Mouse (Mus musculus) CD4-positive helper T cell, adult 2 months (primary cell): ENCODE data around the gene Slc39a8.

Experiments used
- DNase-seq: peaks from one replicate; pipeline ENCODE4 v3.0.0-alpha.2; 2012; ENCODE audit warnings: low read depth, missing footprints, low spot score

Slc39a8 gene

GRCm38 (mm10) chr3:135825016-135825753 is at the start of gene Slc39a8:
Slc39a8 (plus strand) TSS chr3:135825279.
- DNase-seq, result peak; percentile 88

DNA sequence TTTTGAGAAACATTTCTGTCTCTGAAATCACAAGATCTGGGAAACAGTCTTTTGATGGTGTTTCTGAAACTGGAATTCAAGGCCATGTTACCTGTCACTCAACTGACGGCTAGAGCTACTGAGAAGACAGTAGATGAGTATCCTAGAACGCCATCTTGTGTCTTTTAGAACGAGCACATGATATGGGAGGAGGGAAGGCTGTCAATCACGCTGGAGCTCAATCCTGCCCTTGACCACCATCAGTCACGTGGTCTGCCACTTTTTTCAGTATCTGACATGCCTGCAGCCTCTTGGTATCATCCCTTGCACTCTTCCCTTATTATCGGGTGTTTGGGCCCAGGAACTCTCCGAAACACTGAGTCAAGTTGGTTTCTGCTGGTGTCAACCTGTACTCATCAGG is 40.0 kb upstream of the Slc39a8 start:
- no peak for DNase-seq

DNA sequence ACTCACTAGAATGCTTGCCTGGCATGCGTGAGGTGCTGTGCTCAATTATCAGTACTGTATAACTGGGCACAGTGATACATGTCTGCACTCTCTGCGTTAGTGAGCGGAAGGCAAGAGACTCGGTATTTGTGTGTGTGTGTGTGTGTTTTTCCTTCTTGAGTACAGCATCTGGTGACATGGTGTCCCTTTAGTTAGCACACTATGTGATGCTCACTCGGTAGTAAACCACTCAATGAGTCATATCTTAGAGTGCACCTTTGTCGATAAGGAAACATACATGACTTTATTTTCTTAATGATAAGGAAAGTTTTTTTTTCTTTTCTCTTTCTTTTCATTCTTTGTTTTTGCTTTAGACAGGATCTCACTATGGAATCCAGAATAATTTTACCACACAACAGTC is 29.0 kb upstream of the Slc39a8 start:
- DNase-seq, result no peak

DNA sequence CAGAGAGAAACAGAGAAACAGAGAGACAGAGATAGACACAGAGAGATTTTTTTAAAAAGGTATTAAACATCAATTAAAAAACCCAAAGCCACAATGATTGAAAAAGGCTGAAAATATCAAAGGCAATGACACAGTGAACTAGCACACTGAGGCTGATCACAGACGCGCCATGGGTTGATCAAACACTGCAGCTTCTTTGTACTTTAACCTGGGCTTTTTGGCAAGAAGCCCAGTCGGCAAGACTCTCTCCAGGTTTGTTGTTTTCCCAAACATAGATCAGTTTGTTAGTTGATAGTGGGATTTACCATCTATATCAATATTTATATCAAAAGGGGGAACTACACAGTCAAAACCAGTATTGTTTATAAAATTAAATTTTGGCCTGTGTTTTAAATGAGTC is 26.8 kb upstream of the Slc39a8 start:
- DNase-seq, result no peak

DNA sequence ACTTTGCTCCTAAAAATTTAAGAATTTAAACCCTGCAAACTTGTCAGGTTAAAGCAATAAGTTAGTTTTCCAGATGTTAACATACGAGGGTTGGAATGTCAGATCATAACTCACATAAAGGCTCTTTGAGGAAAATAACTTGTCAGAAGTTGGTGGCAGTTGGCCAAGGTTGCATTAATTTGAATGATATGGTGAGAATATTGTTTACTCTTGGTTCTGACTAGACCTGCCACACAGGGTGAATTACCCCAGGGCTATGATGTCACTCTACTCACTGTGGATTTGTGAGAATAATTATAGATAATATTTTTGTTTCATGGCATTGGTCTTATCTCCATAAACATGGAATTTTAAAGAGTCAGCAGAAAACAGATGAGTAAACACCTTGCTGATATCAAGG is 26.4 kb upstream of the Slc39a8 start:
- no peak for DNase-seq

- DNase-seq, result no peak
Observed at GRCm38 (mm10) chr3:135814665-135815064, 10.4 kb upstream of the Slc39a8 start.

DNA sequence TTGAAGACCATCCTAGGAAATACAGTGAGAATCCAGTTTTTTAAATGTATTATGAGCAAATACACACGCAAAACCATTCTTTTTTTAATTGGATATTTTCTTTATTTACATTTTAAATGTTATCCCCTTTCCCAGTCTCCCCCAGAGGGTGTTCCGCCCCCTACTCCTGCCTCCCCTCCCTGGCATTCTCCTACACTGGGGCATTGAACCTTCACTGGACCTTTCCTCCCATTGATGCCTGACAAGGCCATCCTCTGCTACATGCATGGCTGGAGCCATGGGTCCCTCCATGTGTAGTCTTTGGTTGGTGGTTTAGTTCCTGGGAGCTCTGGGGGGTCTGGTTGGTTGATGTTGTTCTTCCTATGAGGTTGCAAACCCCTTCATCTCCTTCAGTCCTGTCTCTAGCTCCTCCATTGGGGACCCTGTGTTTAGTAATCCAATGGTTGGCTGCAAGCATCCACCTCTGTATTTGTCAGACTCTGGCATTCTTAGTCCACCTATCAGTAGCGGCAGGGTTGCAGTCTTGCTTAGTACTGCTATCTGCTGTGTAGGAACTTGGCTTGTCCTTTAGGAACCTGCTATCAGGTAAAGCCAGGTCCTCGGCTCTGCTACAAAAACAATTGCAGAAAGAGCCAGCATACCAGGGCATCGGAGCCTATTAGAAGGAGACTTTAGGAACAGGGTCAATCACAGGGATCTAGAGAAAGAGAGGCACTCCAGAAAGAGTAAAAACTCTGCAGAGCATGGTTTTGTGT is 8.9 kb upstream of the Slc39a8 start:
- no peak for DNase-seq

GRCm38 (mm10) chr3:135817124-135817523 is 8.0 kb upstream of the Slc39a8 start:
- no peak for DNase-seq

DNA sequence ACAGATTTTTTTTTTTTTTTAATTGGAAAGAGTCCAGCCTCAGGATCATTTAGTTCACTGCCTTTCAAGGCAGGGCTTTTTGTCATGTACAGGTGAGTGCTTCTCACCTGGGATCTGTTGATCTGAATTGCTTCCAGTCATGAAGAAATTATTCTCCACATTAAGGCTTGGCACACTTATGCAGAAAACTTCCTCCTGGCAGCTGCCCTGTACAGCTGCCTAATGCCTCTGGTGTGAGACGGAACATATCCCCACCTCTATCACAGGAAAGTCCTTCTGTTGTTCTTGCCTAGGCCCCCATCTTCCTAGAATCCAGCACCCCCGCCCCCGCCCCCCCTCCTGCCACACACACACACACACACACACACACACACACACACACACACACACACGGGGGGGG is 643 bp upstream of the Slc39a8 start:
- DNase-seq, result peak; percentile 3

DNA sequence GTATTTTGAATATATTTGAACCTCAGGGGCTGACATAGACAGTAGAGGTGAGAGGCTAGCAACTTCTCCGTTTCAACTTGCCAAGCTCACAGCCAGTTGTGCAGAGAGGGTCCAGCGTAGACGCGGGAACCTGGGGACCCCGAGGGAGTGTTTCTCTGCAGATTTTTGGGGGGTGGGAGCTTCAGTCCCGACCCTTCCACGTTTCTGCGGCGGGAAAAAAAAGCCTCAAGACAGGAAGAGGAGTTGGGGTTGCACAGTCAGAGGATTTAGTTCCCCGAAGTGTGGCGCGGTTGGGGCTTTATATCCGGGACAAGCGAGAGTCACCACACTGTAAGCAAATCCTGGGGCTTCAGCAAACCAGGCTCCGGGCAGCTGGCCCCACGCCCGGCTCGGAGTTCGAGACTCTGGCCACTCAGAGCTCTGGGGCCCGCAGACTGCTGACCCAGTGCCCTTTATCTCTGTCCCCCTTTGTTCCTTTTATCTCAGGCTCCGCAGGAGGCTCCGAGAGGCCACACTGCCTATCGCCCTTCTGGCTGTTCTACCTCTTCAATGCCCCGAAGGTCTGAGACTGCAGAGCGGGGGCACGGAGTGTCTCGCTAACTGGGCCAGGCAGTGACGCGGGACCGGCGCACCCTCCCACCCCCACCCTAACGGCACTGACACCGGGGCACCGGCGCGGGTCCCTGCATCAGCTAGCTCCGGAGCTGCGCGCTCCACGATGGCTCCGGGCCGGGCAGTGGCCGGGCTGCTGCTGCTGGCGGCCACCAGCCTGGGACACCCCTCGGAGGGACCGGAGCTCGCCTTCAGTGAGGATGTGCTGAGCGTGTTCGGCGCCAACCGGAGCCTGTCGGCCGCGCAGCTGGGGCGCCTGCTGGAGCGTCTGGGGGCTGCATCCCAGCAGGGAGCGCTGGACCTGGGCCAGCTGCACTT is 940 bp downstream of the Slc39a8 start:
- peak; percentile 71 for DNase-seq

DNA sequence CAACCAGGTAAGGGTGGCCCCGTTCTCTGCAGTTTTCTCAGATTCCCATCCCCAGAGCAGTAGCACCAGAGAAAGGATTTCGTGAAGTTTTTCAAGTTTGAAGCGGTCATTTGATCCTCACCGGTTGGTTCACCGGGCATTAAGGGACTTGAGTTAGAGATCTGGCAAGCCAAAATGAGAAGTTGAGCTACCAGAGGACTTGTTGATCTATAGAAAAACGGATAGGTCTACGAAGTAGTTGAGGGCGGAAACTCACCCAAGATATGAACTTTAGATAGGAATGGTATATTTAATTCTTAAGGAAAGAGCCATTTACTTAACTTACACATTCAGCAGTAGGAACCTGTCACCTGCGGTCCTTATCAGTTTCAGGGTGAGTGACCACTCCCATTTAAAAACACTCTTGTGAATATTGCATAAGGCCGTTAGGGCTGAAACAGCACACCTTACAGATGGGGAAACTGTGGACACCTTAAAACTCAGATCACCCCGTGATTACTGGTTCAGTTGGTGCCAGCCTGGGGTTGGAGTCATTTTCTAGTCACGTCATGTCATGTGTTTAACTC is 1.7 kb downstream of the Slc39a8 start:
- DNase-seq, result no peak

DNA sequence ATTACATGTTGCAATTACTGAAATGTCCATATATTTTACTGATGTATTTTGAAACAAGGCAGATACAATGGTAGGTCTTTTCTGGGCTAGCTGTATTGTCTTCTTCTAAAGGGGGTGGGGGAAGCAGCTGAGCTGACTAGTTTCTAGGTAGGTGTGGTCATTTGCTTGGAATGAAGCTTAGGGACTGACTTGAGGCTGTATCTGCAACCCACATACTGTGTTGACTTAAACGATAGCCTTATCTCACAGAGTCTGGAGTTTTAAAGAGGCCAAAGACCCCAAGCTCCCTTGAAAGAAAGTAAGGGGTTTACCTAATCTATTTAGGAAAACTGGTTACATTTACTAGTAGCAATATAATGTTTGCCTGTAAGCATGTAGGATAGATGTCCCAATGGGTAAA is 2.9 kb downstream of the Slc39a8 start:
- no peak for DNase-seq

DNA sequence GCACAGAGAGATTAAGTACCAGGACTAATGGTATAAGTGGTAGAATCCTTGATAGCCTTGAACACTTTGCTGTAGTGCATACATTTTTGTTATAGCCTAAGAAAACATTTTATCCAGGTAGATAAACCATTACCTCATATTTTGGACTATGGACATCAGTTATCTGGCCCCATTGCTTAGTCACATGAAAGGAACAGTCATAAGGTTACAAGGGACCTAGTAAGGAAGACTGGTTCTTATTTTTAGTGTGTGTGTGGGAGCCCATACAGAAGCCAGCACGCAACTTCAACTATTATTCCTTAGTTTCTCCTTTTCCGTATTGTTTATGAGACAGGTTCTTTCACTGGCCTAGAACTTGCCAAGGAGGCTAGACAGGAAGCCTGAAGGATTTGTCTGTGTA is 7.4 kb downstream of the Slc39a8 start:
- no peak for DNase-seq

DNA sequence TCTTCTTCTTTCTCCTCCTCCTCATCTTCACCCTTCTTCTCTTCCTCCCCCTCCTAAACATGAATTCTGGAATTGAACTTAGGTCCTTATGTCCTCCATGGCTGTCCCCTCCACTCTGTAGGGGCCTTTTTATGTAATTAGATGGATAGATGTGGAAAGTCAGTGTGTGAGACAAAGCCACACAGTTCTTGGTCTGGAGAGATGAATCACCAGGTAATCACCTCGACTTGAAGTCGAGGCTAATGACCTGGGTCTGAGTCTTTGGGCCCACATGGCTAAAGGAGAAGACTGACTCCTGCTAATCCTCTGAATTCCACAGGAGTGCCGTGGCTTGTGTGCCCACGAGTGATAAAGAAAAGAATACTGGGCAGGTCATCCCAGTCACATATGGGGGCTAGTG is 7.8 kb downstream of the Slc39a8 start:
- no peak for DNase-seq

DNA sequence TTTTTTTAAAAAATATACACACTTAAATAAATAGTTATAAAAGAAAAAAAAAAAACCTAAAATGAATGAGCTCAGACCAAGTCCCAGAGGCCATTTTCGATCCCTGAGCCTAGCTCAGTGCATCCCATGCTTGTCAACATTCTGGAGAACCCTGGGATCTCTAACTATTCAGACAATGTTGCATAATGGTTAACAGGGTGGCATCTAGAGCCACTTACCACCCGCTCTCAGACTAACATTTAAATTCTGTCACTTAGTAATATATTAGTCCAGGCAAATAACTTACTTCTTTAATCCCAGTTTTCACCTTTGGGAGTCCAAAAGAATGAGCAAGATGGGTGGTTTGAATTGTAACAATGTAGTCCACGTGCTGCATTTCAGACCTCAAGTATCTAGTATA is 9.9 kb downstream of the Slc39a8 start:
- no peak for DNase-seq

GRCm38 (mm10) chr3:135839535-135839934 is 14.5 kb downstream of the Slc39a8 start:
- no peak for DNase-seq

DNA sequence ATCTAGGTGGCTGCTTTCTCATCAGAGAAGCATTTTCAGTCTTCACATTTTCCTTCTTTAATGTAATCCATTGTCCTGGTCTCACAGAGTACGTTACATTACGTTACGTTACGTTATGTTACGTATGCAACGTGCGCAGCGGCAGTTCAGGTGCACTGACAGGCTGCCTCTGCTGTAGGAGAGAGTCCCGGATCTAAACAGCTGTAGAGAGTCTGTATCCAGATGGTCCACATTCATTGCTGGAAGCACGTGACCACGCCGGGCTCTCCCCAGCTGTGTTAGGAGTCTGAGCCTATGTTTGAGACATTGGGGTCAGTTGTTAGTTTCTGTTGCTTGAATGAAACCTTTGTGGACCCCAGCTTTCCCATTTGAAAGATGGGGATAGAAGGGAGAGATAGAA is 15.1 kb downstream of the Slc39a8 start:
- no peak for DNase-seq

DNA sequence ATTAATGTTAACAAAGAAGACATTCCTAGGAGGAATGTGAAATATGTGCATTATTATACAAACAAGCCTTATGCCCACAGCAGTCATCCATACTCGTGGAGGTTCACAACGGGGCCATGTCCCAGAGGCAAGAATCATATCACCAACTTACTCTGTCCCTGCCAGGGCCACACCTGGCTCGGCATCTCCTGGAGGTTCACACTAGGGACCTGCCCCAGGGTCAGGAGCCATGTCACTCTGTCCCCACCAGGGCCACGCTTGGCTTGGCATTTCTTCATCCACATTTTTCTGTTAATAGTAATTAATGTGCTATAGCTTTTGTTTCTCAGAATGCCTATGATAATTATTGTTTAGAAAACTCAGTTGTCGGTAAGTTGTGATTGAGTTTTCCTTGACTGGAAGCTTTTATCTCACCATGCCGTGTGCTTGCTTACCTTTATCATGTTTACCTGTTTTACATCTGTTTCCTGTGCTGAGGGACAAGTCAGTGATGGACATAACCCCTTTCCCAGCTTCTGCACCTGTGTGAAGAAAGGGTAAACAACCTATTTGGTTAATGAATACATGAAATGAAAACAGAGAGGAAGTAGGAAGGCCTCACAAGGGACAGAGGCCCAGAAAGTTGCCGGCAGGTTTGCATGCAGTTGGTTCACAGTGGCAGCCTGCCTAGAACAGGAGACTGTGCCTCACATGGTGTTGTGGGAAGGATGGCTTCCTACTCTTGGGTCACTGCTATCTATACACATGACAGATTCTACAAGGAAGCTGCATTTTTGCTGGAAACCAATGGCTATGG is 16.8 kb downstream of the Slc39a8 start:
- no peak for DNase-seq

DNA sequence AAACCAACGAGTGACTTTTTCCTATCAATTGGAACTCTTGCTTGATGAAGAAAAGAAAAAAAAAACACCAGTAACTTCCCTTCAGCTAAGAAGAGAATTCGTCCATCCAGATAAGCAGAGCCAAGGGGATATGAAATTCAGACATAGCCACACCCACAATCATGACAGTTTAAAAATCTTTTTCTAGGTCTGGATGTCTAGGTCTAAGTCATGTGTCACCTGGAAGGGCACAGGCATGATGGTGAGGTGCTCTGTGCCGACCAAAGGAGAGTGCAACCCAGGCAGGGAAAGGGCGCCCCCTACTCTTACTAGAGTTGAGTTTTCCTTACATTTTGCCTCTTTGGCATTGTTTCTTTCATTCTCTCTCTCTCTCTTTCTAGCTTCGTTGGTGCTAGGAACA is 18.1 kb downstream of the Slc39a8 start:
- no peak for DNase-seq

DNA sequence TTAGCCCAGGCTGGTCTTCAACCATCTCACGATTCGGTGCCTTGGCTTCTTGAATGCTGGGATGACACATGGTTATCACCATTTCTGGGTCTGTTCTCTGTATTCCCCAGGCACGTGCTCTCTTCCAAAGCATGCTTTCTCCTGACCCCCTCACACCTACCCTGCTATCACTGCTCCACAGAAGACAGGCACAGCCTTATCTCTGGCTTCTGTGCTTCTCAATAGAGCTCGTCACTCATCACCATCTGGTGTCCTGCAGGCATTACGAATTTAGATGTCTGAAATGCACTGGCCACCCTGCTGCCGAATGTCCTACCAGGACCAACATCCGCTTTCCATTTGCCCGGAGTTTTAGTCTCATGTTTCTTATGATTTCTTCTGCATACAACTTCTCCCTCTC is 18.6 kb downstream of the Slc39a8 start:
- DNase-seq, result no peak

DNA sequence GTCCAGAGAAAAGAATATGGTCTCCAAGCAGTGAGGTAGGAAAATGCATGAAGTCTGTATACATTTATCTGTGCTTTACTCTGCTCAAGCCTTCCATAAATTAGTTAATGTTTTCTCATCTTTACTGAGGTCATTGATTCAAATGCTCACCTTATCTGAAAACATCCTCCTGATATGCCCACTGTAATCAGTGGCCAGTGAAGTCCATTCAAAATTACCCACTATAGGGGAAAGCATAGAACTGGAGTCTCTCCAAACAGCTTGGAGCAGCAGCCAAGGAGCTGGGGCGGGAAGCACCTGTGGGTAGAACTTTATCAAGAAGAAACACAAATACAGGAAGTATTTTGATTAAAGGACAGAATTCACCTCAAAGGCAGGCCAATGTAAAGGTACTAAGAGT is 19.8 kb downstream of the Slc39a8 start:
- DNase-seq, result no peak
